Mouse (Mus musculus): ENCODE data around the gene Olfr901.

DNA sequence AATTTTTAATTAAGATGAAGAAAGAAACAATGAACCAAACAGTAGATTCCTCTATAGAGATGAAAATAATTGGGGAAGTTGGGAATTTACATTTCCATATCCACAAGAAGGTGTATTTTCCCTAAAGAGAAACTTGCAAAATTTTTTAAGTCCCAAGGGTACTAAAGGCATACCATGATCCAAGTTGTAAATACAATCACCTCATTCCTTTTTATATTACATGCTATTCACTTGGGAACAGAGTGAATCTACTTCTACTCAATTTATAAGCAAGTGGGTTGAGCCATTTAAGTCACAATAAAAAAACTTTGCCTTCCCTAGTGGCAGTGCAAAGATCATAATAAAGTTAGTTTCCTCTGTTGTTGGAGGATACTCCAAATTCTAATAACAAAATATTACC is 33.6 kb downstream of the Olfr901 start, which contains the start of gene Olfr904:
- no peak for TF ChIP-seq POLR2A (IDR thresholded peaks at IDR 0.05; ENCODE audit: control insufficient read depth, extremely low read depth, insufficient read depth, low read length, poor library complexity)
- no peak for TF ChIP-seq CTCF (IDR thresholded peaks at IDR 0.05; ENCODE audit: borderline replicate concordance, control insufficient read depth, extremely low read depth, insufficient read depth, low read length, poor library complexity)

Data from thymus, adult 2 months (tissue).